Mouse (Mus musculus): ENCODE data around the gene Nup188. TPM values are rescaled to one million over a fixed set of nuclear protein-coding genes. Genes with fewer than 3 reads are reported as not detected.

Gene Nup188
- polyA plus RNA-seq, 1 experiment from 2014 or later: 25.7 TPM

DNA sequence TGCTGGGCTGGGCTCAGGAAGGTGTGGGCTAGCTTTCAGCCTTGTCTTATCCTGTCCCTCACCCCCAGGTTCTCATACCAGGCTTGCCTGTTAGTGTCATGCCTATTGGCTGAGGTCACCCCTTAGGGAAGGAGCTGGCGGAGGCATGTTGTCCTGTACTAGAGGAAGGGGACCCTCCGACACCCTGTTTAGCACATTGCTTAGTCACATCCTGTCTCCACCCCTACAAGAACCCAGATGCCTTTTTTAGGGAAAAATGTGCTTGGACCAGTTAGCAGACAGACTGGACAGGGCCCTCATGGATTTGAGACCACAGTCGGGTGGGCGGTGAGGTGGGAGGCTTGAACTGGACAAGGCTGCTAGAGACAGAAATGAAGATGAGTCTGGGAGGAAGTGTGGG lies 27.6 kb upstream of the Nup188 start:
- no peaks in the 10 kb centered on the region for H3K27me3 ChIP-seq (replicated peaks)
- H3K4me3 ChIP-seq: no peak overlapping the region
- H3K4me2 ChIP-seq: peak overlapping the region; percentile 18
- WGBS: 50% methylated on average over 4 of the region's 4 CpGs
- ATAC-seq (ENCODE audit: extremely low read depth, insufficient number of reproducible peaks, low FRiP score, low TSS enrichment): peak; percentile 35; the same call in 1 of the 2 replicates
- peak overlapping the region; percentile 42; the same call in 1 of the 2 replicates for H3K9ac ChIP-seq
- H3K9me3 ChIP-seq: no peaks in the 10 kb centered on the region
- peaks cover 50% of the 10 kb centered on the region for H3K4me1 ChIP-seq
- H3K27ac ChIP-seq (replicated peaks): peak overlapping the region; percentile 74
- H3K36me3 ChIP-seq: peaks cover 96% of the 10 kb centered on the region

DNA sequence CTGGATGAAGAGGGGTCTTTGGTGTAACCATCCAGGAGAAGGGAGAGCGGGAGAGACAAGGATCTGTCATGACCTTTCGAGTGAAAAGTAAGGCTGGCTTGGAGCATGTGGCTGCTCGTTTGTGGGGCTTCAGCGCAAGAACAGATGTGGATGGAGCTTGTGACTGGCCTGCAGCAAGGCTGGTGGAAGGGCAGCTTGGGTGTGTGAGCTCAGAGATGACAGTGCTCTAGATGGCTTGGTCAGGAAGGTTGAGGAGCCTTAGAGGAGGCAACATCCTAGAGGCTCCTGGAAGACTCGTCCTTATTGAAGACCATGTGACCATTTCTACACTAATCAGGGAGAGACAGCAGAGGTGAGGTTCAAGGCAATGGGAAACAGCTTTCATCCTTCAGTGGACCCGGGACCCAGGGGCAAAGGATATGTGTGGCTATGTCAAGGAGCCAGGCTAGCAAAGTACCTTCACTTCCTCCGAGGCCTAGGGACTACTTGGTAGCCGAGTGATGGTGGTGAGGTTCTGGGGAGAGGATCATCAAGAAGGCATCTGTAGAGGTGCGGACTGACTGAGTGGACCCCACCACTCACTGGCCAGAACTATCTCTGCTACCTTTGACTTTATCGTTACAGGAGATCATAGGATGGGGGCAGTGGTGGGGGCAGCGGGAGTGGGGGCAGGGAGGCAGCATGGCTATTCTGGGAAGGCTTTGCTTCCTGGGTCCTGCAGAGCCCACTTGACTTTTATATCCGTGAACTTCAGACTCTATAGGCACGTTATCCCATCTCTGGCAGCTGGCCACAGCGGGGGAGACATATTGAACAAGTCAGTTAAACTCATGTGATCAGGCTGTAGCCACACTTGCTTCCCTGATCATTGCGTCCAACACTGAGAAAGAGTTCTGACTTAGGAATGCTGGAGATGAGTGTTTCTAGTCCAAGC lies 26.8 kb upstream of the Nup188 start:
- 68% methylated on average over 15 of the region's 15 CpGs for WGBS
- Histone ChIP-seq H3K9me3 (no peaks in the 10 kb centered on the region), H3K4me1 (peaks cover 58% of the 10 kb centered on the region), H3K27ac (replicated peaks) (peak overlapping the region; percentile 74), H3K27me3 (replicated peaks) (no peaks in the 10 kb centered on the region), H3K4me3 (no peak overlapping the region), H3K9ac (peak overlapping the region; percentile 42; the same call in 1 of the 2 replicates), H3K4me2 (peak overlapping the region; percentile 18), H3K36me3 (peaks cover 99% of the 10 kb centered on the region)
- ATAC-seq (ENCODE audit: extremely low read depth, insufficient number of reproducible peaks, low FRiP score, low TSS enrichment): no peak

DNA sequence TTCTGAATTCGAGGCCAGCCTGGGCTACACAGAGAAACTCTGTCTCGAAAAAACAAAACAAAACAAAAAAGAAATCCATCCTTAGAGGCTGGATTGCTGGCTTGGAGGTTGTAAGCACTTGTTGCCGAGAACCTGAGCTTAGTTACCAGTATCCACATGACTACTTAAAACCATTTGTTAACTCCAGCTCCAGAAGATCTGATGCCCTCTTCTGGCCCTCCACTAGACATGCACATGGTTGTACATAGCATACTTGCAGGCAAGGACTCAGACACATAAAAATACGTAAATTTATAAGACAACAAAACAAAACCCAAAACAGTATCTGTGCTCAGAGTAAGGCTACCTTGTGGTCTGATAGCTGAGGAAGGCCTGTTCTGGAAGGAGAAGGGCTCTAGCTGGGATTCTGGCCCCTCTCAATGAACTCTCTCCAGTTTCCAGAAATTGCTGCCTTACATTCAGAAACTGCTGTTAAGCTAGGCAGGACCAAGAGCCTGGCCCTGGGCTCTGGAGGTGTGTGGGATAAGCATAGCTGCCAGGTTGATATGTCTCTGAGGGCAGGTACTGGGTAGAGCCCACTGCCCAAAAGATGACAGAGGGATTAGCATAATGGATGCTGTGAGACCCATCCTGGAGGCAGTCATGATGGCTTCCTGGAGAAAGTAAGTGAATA lies 25.0 kb upstream of the Nup188 start:
- Histone ChIP-seq H3K9ac (no peak overlapping the region), H3K27ac (replicated peaks) (peak overlapping the region; percentile 64; the same call in 1 of the 2 replicates)

DNA sequence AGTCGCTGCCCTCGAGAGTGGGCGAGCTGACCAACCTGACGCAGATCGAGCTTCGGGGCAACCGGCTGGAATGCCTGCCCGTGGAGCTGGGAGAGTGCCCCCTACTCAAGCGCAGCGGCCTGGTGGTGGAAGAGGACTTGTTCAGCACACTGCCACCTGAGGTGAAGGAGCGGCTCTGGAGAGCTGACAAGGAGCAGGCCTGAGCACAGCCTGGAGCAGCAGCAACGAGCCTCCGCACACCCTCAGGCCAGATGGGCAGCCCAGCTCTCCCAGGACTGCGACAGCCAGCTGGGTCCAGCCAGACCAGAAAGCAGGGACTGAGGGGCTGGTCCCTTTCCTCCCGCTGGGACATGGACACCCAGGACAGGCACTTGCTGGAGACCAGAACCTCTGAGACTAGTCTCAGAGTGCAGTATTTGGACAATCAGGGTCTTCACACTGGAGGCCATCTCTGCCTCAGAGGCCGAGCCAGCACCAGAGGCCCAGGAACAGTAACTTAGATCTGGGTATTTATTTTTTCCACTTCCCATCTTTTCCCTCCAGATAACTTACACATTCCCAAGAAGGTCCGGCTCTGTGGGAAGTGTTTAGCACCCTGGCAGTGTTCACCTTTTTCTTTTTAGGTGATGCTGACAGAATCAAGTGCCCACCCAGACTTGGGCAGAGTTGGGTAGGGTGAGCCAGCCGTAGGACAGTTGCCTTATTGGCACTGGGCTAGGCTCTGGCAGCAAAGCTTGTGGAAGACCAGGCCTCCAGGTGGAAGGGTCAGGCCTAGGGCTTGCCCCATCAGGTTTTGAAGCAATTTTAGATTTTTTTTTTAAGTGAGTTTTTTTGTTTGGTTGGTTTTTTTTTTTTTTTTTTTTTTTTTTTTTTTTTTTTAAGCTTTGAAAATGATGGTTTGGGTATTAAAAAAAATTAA lies 24.0 kb upstream of the Nup188 start:
- peaks cover 84% of the 10 kb centered on the region for H3K4me1 ChIP-seq
- H3K27me3 ChIP-seq (replicated peaks): no peaks in the 10 kb centered on the region
- H3K27ac ChIP-seq (replicated peaks): peak overlapping the region; percentile 64
- H3K4me3 ChIP-seq: no peak overlapping the region
- peak overlapping the region; percentile 33; the same call in 1 of the 2 replicates for H3K9ac ChIP-seq
- H3K36me3 ChIP-seq: peaks cover 77% of the 10 kb centered on the region
- no peak for ATAC-seq (ENCODE audit: extremely low read depth, insufficient number of reproducible peaks, low FRiP score, low TSS enrichment)
- no peak overlapping the region for H3K4me2 ChIP-seq
- no peaks in the 10 kb centered on the region for H3K9me3 ChIP-seq
- WGBS: 87% methylated on average over 18 of the region's 18 CpGs

More for the DNA sequence above, 25.0 kb upstream of the Nup188 start:
- no peak overlapping the region for H3K4me3 ChIP-seq
- WGBS: 90% methylated on average over 4 of the region's 4 CpGs
- no peak overlapping the region for H3K4me2 ChIP-seq
- H3K9me3 ChIP-seq: no peaks in the 10 kb centered on the region
- peaks cover 76% of the 10 kb centered on the region for H3K4me1 ChIP-seq
- H3K36me3 ChIP-seq: peaks cover 87% of the 10 kb centered on the region
- ATAC-seq (ENCODE audit: extremely low read depth, insufficient number of reproducible peaks, low FRiP score, low TSS enrichment): no peak
- H3K27me3 ChIP-seq (replicated peaks): no peaks in the 10 kb centered on the region

DNA sequence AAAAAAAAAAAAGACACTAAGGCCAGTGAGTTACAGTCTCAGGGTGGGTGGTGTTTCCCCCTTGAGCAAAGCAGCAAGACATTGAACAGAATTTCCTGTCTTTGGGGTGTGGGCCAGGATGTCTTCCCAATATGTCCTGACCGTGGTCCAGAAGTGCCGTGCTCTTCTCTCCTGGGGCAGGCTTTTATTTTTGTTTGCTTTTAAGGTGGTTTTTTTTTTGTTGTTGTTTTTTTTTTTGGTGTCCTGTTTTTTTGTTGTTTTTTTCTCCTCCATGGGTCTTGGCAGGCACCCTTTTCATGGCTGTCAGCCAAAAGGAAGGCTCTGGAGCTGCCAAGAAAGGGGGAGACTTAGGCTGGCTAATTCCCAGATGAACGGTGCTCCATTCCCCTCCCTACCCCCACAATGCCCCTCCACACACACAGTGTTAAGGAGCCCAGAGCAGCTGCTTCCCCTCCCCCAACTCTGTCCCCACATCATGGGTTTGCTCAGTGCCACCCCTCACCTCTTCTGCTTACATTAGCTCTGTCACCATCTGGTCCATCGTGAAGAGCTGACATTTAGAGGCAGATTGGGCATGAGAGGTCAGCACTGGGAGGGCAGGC lies 23.3 kb upstream of the Nup188 start:
- Histone ChIP-seq H3K36me3 (peaks cover 70% of the 10 kb centered on the region), H3K4me2 (no peak overlapping the region), H3K27ac (replicated peaks) (peak overlapping the region; percentile 65), H3K4me1 (peaks cover 78% of the 10 kb centered on the region), H3K4me3 (no peak overlapping the region), H3K27me3 (replicated peaks) (no peaks in the 10 kb centered on the region), H3K9me3 (no peaks in the 10 kb centered on the region), H3K9ac (peak overlapping the region; percentile 34; the same call in 1 of the 2 replicates)
- 54% methylated on average over 4 of the region's 4 CpGs for WGBS
- no peak for ATAC-seq (ENCODE audit: extremely low read depth, insufficient number of reproducible peaks, low FRiP score, low TSS enrichment)

DNA sequence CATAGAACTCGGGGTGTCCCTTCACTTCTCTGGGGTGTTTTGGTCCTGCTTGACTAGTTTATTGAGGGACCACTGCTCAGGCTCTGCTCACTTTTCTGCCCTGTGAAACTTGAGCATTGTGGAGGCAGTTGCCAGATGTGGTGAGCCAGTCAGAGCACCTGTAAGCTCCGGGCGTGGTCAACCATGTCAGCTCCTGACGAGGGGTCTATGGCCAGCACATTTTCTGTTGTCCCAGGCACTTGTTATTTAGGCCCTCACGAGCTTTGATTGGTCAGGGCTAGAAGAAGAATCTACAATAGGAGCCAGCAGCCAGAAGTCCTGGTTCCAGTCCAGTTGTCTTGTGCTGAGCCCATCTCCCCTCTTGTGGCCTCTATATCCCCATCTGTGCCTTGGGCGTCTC lies 22.4 kb upstream of the Nup188 start:
- 80% methylated on average over 6 of the region's 6 CpGs for WGBS
- ATAC-seq (ENCODE audit: extremely low read depth, insufficient number of reproducible peaks, low FRiP score, low TSS enrichment): no peak

DNA sequence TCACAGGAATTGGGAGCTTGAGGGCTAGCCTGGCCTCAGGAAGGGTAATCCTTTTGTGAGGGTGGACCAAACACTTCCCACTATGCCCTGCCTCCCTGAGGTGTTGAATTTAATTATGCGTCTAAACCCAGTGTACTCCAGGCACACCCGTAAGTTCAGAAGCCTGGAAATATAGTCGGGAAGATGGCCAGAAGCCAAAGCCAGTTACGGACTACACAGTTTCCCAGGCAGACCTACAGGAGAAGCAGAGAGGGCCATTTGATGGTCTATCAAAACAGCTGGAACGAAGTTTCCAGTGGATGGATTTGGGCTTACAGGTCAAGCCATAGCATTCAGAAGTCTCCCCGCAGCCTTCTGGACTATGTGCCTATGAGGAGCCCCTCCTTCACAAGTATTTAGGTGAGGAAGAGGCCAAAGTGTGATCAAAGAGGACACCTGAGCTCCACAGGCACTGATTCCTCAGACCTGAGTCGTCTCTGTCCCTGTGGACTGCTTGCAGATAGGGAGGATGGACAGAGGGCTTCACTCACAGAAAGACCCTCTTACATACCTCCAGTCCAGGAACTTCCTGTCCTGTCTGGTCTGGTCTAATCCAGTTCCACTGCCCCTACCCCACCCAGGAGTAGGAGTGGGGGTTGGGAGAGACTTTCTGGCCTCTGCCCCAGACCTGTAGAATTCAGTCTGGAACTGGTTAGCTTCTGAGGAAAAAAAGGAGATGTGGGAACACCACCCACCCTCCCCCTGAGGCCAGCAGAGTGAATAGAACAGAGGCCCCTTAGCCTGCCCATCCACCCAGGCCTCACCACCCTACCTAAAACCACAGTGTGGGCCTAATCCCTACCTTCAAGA lies 21.3 kb upstream of the Nup188 start:
- no peak for ATAC-seq (ENCODE audit: extremely low read depth, insufficient number of reproducible peaks, low FRiP score, low TSS enrichment)
- no peaks in the 10 kb centered on the region for H3K9me3 ChIP-seq
- 49% methylated on average over 7 of the region's 7 CpGs for WGBS
- no peaks in the 10 kb centered on the region for H3K27me3 ChIP-seq (replicated peaks)
- H3K36me3 ChIP-seq: peaks cover 50% of the 10 kb centered on the region
- peak overlapping the region; percentile 75 for H3K9ac ChIP-seq
- 0 out of 2 replicates have a peak overlapping the region, but pooled peaks have one; percentile 55 for H3K4me2 ChIP-seq
- no peak overlapping the region for H3K4me3 ChIP-seq
- peak overlapping the region; percentile 99 for H3K27ac ChIP-seq (replicated peaks)
- peaks cover 76% of the 10 kb centered on the region for H3K4me1 ChIP-seq

More for the DNA sequence above, 22.4 kb upstream of the Nup188 start:
- Histone ChIP-seq H3K9ac (no peak overlapping the region), H3K4me3 (no peak overlapping the region), H3K4me2 (no peak overlapping the region), H3K27ac (replicated peaks) (peak overlapping the region; percentile 99; the same call in 1 of the 2 replicates), H3K4me1 (peaks cover 78% of the 10 kb centered on the region), H3K9me3 (no peaks in the 10 kb centered on the region), H3K36me3 (peaks cover 61% of the 10 kb centered on the region), H3K27me3 (replicated peaks) (no peaks in the 10 kb centered on the region)

DNA sequence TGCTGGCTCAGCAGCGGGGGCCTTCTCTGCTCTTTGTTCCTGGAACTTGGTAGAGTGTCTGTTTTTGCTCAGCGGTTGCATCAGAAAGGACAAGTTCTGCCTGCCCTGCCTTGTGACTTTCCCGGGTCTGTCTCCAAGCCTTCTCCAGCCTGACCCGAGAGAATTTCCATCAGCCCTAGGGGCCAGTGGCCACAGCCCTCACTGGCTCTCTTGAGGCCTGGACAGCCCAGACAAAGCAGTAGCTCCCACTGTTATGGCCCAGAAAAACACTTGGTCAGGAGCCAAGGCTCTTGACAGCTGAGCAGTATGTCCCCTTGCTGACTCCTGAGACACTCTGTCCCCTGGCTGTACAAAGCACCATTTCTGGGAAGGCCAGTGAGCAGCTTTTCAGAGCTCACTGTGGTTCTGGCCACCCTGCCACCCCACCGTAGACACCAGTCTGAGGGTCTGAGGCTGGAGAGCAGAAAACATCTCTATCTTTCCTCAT lies 20.4 kb upstream of the Nup188 start, which contains the start of gene Phyhd1:
Phyhd1 (plus strand) TSS at position 437 of the 487 bp plus-strand sequence.
- no peak for ATAC-seq (ENCODE audit: extremely low read depth, insufficient number of reproducible peaks, low FRiP score, low TSS enrichment)
- Histone ChIP-seq H3K27ac (replicated peaks) (peak within 1 kb of the TSS; percentile 99), H3K9me3 (no peaks in the 10 kb centered on the region), H3K4me2 (peak within 1 kb of the TSS; percentile 55), H3K36me3 (peaks cover 41% of the 10 kb centered on the region), H3K4me1 (peaks cover 75% of the 10 kb centered on the region), H3K9ac (peak within 1 kb of the TSS; percentile 75), H3K4me3 (peak within 1 kb of the TSS; percentile 32), H3K27me3 (replicated peaks) (no peaks in the 10 kb centered on the region)
- 21% methylated on average over 5 of the region's 5 CpGs for WGBS

DNA sequence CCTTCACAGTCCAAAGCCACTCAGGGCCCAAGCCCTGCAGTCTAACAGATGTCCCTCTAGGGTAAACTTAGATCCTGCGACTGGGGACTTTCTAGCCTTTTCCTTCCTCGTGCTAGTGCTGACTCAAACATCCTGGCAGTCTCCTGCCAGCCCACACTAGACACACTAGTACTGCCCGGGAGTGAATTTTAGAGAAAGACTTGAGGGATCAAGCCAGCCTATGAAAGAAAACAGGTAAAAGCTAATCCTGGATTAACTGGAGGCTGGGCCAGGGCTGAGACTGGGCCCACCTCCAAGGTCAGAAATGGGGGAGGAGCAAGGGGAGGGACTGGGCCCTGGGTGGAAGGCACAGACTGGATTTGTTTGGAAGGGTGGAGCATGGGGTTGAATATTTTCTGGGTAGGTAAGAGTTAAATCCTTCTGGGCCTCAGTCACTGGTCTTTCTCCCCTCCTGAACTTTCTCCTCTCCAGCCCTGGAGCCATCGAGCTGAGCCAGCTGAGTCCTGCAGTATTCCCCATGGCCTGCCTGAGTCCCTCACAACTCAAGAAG lies 19.7 kb upstream of the Nup188 start:
- H3K27me3 ChIP-seq (replicated peaks): no peaks in the 10 kb centered on the region
- peaks cover 75% of the 10 kb centered on the region for H3K4me1 ChIP-seq
- H3K9ac ChIP-seq: peak overlapping the region; percentile 75
- H3K9me3 ChIP-seq: no peaks in the 10 kb centered on the region
- H3K36me3 ChIP-seq: peaks cover 34% of the 10 kb centered on the region
- H3K27ac ChIP-seq (replicated peaks): peak overlapping the region; percentile 99
- ATAC-seq (ENCODE audit: extremely low read depth, insufficient number of reproducible peaks, low FRiP score, low TSS enrichment): no peak
- peak overlapping the region; percentile 32 for H3K4me3 ChIP-seq
- WGBS: 13% methylated on average over 4 of the region's 4 CpGs
- peak overlapping the region; percentile 55 for H3K4me2 ChIP-seq

All from heart, embryonic 13.5 days (tissue).